Mouse (Mus musculus) intestine, embryonic 14.5 days (tissue): ENCODE data around the gene Disc1. TPM values are rescaled to one million over a fixed set of nuclear protein-coding genes. Genes with fewer than 3 reads are reported as not detected.

Source experiments
- ATAC-seq: fragments of 200-750 bp; cut with Nextera tagmentation; replicated peaks from 2 replicates; pipeline ENCODE4 v1.8.0; 2017; ENCODE audit warnings: low read depth, moderate number of reproducible peaks, moderate TSS enrichment, moderate library complexity; ENCODE audit not compliant: low FRiP score, low TSS enrichment
- DNase-seq: peaks from one replicate; pipeline ENCODE4 v3.0.0-alpha.2; 2018; ENCODE audit warnings: low spot score
- H3K27ac ChIP-seq: fragments of 300-500 bp; sonication (generic); 2 replicates; pipeline ENCODE4 v1.5.1; 2014; ENCODE audit warnings: low read depth, mild to moderate bottlenecking, control low read depth
- H3K27me3 ChIP-seq: fragments of 300-500 bp; sonication (generic); replicated peaks from 2 replicates; pipeline ENCODE4 v1.6.1; 2014; ENCODE audit warnings: low read length, control low read depth; ENCODE audit not compliant: control insufficient read depth, insufficient read depth
- H3K36me3 ChIP-seq: fragments of 300-500 bp; sonication (generic); 2 replicates; pipeline ENCODE4 v1.6.1; 2014; ENCODE audit warnings: low read length, control low read depth; ENCODE audit not compliant: control insufficient read depth, insufficient read depth
- H3K4me1 ChIP-seq: fragments of 300-500 bp; sonication (generic); replicated peaks from 2 replicates; pipeline ENCODE4 v1.6.1; 2014; ENCODE audit warnings: low read length, control low read depth, mixed read lengths; ENCODE audit not compliant: control insufficient read depth, insufficient read depth
- H3K4me2 ChIP-seq: fragments of 300-500 bp; sonication (generic); 2 replicates; pipeline ENCODE4 v1.6.1; 2014; ENCODE audit warnings: low read length
- H3K4me3 ChIP-seq: fragments of 300-500 bp; sonication (generic); 2 replicates; pipeline ENCODE4 v1.5.1; 2014; ENCODE audit warnings: low read depth, low read length, control low read depth, mixed read lengths
- H3K9ac ChIP-seq: fragments of 300-500 bp; sonication (generic); 2 replicates; pipeline ENCODE4 v1.6.1; 2014; ENCODE audit warnings: mild to moderate bottlenecking, low read length
- H3K9me3 ChIP-seq: fragments of 300-500 bp; sonication (generic); 2 replicates; pipeline ENCODE4 v1.6.1; 2016; ENCODE audit warnings: low read length, control low read depth; ENCODE audit not compliant: control insufficient read depth
- WGBS: fragments of 180-500 bp; shearing (Covaris S2); extraction: QIAGEN DNeasy Blood & Tissue Kit; methylation state at CpG from one replicate; pipeline ENCODE4 v1.1.7; 2014; 5-methylcytosine and 5-hydroxymethylcytosine counted together
- polyA plus RNA-seq: library from polyadenylated mRNA; unstranded; fragments of >200 nt; fragmentation: Nextera tagmentation; extraction: Ambion mirVana; gene quantifications from 2 replicates; pipeline ENCODE4 v1.2.1, GENCODE M21; 2014

Gene Disc1
- polyA plus RNA-seq, 1 experiment from 2014 or later, result 2.5 TPM

- 23% methylated on average over 23 of the region's 23 CpGs for WGBS
- DNase-seq, result peak; percentile 85
- Histone ChIP-seq H3K4me1 (peaks cover 8% of the 10 kb centered on the region), H3K9me3 (no peaks in the 10 kb centered on the region), H3K27me3 (no peaks in the 10 kb centered on the region), H3K4me3 (peak overlapping the region; percentile 34), H3K27ac (peak overlapping the region; percentile 10; the same call in 1 of the 2 replicates), H3K4me2 (peak overlapping the region; percentile 74), H3K9ac (peak overlapping the region; percentile 37), H3K36me3 (no peaks in the 10 kb centered on the region)
- ATAC-seq, result peak; percentile 66; the same call in 1 of the 2 replicates
These were observed 200.4 kb downstream of the Disc1 start for GRCm38 (mm10) chr8:125254188-125255005.

GRCm38 (mm10) chr8:125255006-125255685 is 201.2 kb downstream of the Disc1 start:
- Histone ChIP-seq H3K9me3 (no peaks in the 10 kb centered on the region), H3K27me3 (no peaks in the 10 kb centered on the region), H3K4me1 (peaks cover 8% of the 10 kb centered on the region), H3K9ac (no peak overlapping the region), H3K36me3 (no peaks in the 10 kb centered on the region), H3K4me3 (no peak overlapping the region), H3K27ac (no peak overlapping the region), H3K4me2 (0 out of 2 replicates have a peak overlapping the region, but pooled peaks have one; percentile 74)
- DNase-seq (no peak), ATAC-seq (no peak)
- WGBS, result 69% methylated on average over 11 of the region's 11 CpGs

GRCm38 (mm10) chr8:125257660-125258059 is 203.7 kb downstream of the Disc1 start:
- Histone ChIP-seq H3K36me3 (no peaks in the 10 kb centered on the region), H3K27me3 (no peaks in the 10 kb centered on the region), H3K9ac (no peak overlapping the region), H3K27ac (no peak overlapping the region), H3K4me1 (peaks cover 8% of the 10 kb centered on the region), H3K4me2 (no peak overlapping the region), H3K4me3 (no peak overlapping the region), H3K9me3 (no peaks in the 10 kb centered on the region)
- ATAC-seq (no peak), DNase-seq (no peak)
- 64% methylated on average over 2 of the region's 2 CpGs for WGBS

- Histone ChIP-seq H3K4me1 (peaks cover 4% of the 10 kb centered on the region), H3K4me3 (no peak overlapping the region), H3K27me3 (no peaks in the 10 kb centered on the region), H3K9me3 (no peaks in the 10 kb centered on the region), H3K36me3 (no peaks in the 10 kb centered on the region), H3K4me2 (no peak overlapping the region), H3K9ac (no peak overlapping the region), H3K27ac (no peak overlapping the region)
- DNase-seq, result no peak
- WGBS, result 86% methylated on average over 8 of the region's 8 CpGs
- no peak for ATAC-seq
These were observed 205.0 kb downstream of the Disc1 start for GRCm38 (mm10) chr8:125258806-125259500.

GRCm38 (mm10) chr8:125268181-125268705 is 214.2 kb downstream of the Disc1 start:
- H3K27ac ChIP-seq, result no peak overlapping the region
- WGBS, result 81% methylated on average over 6 of the region's 6 CpGs
- no peak for DNase-seq
- H3K9ac ChIP-seq, result no peak overlapping the region
- no peaks in the 10 kb centered on the region for H3K9me3 ChIP-seq
- 0 out of 2 replicates have a peak, but pooled peaks cover 5% of the 10 kb centered on the region for H3K4me1 ChIP-seq
- no peak overlapping the region for H3K4me2 ChIP-seq
- H3K4me3 ChIP-seq, result no peak overlapping the region
- no peak for ATAC-seq
- no peaks in the 10 kb centered on the region for H3K36me3 ChIP-seq
- no peaks in the 10 kb centered on the region for H3K27me3 ChIP-seq

- H3K27me3 ChIP-seq, result no peaks in the 10 kb centered on the region
- peaks cover 6% of the 10 kb centered on the region; the same call in 1 of the 2 replicates for H3K9me3 ChIP-seq
- ATAC-seq (no peak), DNase-seq (no peak)
- no peaks in the 10 kb centered on the region for H3K36me3 ChIP-seq
- no peak overlapping the region for H3K27ac ChIP-seq
- 69% methylated on average over 7 of the region's 7 CpGs for WGBS
- no peak overlapping the region for H3K4me2 ChIP-seq
- H3K9ac ChIP-seq, result no peak overlapping the region
- H3K4me1 ChIP-seq, result 0 out of 2 replicates have a peak, but pooled peaks cover 5% of the 10 kb centered on the region
- H3K4me3 ChIP-seq, result no peak overlapping the region
These were observed 216.3 kb downstream of the Disc1 start for GRCm38 (mm10) chr8:125270292-125270691.

- DNase-seq, result no peak
- Histone ChIP-seq H3K27me3 (no peaks in the 10 kb centered on the region), H3K4me1 (0 out of 2 replicates have a peak, but pooled peaks cover 5% of the 10 kb centered on the region), H3K4me2 (no peak overlapping the region), H3K9ac (no peak overlapping the region), H3K9me3 (peaks cover 6% of the 10 kb centered on the region; the same call in 1 of the 2 replicates), H3K4me3 (no peak overlapping the region), H3K36me3 (no peaks in the 10 kb centered on the region), H3K27ac (peak overlapping the region; percentile 0; the same call in 1 of the 2 replicates)
- 73% methylated on average over 5 of the region's 5 CpGs for WGBS
- ATAC-seq, result peak; percentile 59
These were observed 217.4 kb downstream of the Disc1 start for GRCm38 (mm10) chr8:125271357-125271756.
